Mouse (Mus musculus): ENCODE data around the gene Kcnh1.

Gene Kcnh1

DNA sequence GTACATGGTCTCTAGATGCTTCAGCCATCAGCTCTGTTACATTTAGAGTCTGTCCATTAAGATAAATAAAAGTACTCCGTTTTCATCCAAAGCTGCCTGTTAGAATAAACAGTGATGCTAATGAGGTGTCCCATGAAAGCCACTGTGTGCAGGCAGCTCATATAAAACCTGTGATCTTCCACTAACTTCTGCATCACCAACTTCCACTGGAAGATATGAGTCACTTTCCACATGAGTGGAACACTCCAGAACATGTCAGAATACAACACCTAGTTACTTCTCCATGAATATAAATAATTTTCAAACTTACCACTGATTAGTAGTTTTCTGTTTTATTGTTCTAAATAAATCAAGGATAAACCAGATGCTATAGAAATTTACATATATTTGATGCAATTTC is 345.9 kb downstream of the Kcnh1 start:
- DNase-seq, result no peak

DNA sequence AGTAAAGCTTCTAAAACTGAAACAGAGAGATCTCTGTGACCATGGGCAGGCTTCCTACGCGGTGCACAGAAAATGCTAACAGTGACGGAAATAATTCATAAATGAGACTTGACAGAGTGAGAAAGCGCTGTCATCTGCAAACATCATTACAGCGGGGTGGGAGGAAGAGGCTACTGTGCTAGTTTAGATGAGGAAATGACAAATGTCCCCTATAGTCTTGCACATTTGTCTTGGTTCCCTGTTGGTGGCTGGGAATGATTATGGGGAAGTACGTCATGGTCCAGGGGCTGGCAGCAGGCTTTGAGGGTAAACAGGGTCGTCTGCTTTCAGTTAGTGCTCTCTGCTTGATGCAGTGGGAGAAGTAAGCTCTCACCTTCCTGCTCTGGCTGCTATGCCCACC is 346.6 kb downstream of the Kcnh1 start:
- no peak for DNase-seq

DNA sequence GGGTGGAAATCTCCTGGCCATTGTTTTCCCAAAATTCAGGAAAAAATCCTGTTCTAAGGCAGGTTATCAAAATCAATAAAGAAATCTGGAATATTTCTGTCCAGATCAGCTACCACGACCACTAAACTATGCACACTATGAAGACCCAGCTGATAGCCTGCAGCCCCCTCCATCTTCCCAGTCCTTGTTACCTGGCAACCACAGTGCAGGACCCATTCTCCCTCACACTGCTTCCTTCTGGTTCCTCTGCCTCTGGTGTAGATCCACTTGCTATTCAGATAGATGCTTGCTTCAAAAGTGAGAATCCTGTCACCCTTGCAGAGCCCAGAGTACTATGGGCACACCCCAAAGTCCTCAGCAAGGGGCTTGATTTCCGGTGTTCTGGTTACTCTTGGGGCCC is 351.5 kb downstream of the Kcnh1 start:
- DNase-seq, result no peak

DNA sequence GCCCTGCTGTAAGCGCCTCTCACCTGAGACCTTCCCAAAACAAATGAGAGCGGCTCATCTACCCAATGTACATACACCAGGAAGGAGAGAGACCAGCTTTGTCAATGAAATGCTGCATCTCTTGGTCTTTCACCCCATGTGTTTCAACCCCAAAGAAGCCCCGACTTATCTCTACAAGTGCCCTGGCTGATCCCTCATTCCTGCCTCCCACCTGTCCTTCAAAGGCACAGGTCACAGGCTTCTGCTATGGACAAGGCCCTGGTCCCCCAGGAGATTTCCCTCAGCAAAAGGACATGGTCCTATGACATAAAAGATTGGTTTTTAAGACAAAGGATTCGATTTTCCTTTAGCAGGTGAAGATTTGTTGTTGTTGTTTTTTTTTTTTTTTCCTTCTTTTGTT is 353.1 kb downstream of the Kcnh1 start:
- DNase-seq, result no peak

DNA sequence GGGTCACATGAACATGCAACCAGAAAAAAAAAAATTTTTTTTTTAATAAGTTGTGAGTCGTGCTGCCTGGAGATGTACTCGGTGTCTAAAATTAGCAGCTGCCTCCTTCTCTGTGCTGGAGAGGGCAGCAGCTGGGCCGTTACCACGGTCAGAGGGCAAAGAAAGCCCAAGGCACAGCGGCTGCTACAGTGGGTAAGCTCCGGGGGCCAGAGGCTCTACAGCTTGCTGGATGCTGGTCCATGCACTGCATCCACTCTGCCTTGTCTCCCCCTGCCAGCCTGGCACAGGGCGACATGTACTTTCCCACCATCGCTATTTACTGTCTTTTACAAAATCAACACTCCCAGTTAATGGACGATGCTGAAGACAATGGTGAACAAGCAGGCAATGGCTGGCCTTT is 353.5 kb downstream of the Kcnh1 start:
- DNase-seq, result no peak

DNA sequence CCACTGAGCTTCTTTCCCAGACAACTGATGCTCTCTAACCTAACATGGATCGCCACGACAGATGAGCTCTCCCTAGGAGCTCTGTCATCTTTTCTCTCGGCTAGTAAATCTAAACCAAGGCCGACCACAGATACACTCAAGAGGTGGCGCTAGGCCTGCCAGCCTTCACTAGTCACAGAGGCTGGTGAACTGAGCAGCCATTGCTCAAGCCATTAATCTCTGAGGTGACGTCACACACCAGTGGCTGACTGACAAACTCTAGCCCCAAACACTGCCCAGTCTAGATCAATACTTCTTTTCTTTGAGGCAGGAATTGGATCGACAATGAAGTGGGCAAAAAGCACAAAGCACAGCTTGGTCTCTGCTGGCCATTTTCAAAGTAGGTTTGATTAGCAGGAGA is 354.3 kb downstream of the Kcnh1 start:
- DNase-seq, result no peak

DNA sequence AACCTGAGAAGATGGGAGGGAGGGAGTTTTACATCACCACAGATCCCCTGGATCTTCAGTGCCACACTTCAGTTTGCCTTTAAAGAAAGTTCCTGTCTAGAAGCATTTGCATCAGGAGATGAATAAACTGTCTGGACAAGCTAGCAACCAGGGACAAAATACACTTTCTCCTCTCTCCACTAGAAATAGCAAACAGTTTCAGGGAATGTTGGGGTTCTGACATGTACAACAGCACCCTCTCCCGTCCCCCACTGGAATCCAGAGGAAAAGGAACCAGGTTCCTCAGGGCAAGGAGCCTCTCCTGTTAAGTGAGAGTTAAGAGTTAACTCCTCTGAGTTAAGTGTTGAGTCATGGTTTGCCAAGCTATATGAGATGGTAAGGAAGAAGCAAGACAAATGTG is 356.3 kb downstream of the Kcnh1 start:
- no peak for DNase-seq

DNA sequence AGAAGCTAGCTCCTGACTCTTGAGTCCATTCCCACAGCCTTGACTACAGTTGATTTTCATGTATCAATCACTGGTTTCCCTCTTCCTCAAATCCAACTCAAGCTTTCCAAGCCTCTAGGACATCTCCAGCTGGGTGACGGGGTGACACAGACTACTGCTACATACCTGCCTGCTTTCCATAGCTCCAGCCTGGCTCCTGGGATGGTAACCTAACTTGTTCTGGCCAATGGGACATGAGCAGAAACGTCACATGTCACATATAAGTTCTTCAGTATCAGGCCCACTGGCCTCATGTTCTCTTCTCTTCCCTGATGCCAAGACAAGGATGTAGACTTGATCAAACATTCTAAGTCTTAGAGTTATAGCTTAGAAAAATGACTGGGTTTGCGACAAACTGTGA is 360.0 kb downstream of the Kcnh1 start:
- no peak for DNase-seq

DNA sequence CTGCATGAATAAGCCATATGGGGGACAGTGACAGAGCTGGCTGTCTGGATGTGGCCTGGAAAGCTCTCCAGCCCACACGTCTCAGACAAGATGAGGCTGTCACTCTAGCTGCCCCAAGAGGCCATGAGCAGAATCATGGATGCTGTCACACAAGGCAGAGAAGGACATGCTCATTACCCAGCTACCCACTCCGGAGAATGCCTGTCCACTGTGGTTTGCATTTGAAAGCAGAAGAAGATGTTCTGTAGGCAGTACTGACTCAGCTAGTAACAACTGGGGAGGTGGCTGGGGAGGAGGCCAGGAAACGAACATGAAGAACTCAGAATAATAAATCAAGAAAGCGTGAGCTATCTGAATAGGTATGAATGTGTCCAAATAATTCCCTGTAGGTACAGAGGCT is 364.9 kb downstream of the Kcnh1 start:
- DNase-seq, result no peak

DNA sequence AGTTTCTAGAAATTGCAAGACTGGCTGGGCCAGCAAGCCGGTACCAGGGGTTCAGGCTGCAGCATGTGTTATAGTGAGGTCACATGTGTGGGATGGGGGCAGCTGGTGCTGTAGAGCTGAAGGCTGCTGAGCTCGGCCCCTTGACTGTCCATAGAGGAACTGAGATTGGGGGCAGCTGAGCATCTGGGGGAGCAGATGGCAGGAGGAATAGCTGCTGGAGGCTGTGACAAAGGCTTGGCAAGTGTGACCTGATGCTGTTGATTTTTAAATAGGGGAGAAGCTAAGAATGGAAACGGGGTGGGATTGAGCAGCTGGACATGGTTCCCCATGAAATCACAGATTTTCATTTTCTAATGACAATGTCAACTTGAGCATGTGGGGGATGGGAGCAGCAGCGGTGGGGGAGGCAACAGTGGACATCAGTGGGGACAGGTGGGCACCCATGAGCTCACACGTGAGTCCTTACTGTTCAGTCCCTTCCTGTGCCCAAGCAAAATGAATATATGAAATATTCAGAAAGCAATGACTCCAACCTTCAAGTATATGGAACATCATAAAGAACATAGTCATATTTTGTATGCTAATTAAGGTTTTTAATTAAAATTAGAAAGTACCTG is 367.5 kb downstream of the Kcnh1 start:
- no peak for DNase-seq

DNA sequence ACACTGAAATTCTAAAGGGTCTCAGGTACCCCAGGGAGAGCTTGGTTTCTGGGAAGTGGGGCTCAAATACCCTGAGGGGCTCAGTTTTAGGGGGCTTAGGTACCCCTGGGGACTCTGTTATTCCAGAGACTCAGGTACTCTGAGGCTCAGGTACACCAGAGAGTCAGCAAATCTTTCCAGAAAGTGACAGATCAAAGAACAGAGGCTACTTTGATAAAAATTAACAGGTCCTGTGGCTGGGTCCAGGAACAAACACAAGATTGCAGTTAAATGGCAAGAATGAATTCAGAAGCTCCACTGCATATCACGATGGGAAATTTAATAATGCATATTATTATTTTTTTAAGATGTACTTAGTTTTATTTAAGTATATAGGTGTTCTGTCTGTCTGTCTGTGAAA is 368.8 kb downstream of the Kcnh1 start:
- DNase-seq, result no peak

All from thymus, postnatal 36 days (tissue).